Mouse (Mus musculus) limb, embryonic 14.5 days (tissue): Measurements from ENCODE around the gene Tgfbi. TPM values are rescaled to one million over a fixed set of nuclear protein-coding genes. Genes with fewer than 3 reads are reported as not detected.

Experiments used
- ATAC-seq: fragments of 200-750 bp; cut with Nextera tagmentation; 2 replicates; pipeline ENCODE4 v1.8.0; 2017; ENCODE audit warnings: low read depth, moderate number of reproducible peaks, moderate TSS enrichment; ENCODE audit not compliant: low FRiP score
- DNase-seq: peaks from one replicate; pipeline ENCODE4 v3.0.0-alpha.2; 2015; ENCODE audit warnings: low spot score
- H3K27ac ChIP-seq: fragments of 300-500 bp; sonication (generic); replicated peaks from 2 replicates; pipeline ENCODE4 v1.5.1; 2014; ENCODE audit warnings: low read depth, mild to moderate bottlenecking, low read length, moderate library complexity, mixed read lengths
- H3K27me3 ChIP-seq: fragments of 300-500 bp; sonication (generic); 2 replicates; pipeline ENCODE4 v1.6.1; 2014; ENCODE audit warnings: low read length, mixed read lengths; ENCODE audit not compliant: control insufficient read depth, insufficient read depth
- H3K36me3 ChIP-seq: fragments of 300-500 bp; sonication (generic); 2 replicates; pipeline ENCODE4 v1.6.1; 2014; ENCODE audit warnings: mild to moderate bottlenecking, low read length, moderate library complexity, mixed read lengths; ENCODE audit not compliant: control insufficient read depth, insufficient read depth
- H3K4me1 ChIP-seq: fragments of 300-500 bp; sonication (generic); 2 replicates; pipeline ENCODE4 v1.6.1; 2014; ENCODE audit warnings: antibody characterized with exemption, low read length, mixed read lengths; ENCODE audit not compliant: control insufficient read depth, insufficient read depth
- H3K4me2 ChIP-seq: fragments of 300-500 bp; sonication (generic); replicated peaks from 2 replicates; pipeline ENCODE4 v1.6.1; 2014; ENCODE audit warnings: low read depth, mild to moderate bottlenecking, low read length, moderate library complexity; ENCODE audit not compliant: severe bottlenecking
- H3K4me3 ChIP-seq: fragments of 300-500 bp; sonication (generic); replicated peaks from 2 replicates; pipeline ENCODE4 v1.5.1; 2014; ENCODE audit warnings: low read length
- H3K9ac ChIP-seq: fragments of 300-500 bp; sonication (generic); 2 replicates; pipeline ENCODE4 v1.6.1; 2014; ENCODE audit warnings: mild to moderate bottlenecking, low read depth, low read length, moderate library complexity; ENCODE audit not compliant: severe bottlenecking
- H3K9me3 ChIP-seq: fragments of 300-500 bp; sonication (generic); 2 replicates; pipeline ENCODE4 v1.6.1; 2016; ENCODE audit warnings: low read length; ENCODE audit not compliant: control insufficient read depth
- POLR2A ChIP-seq: fragments of 200-500 bp; IDR thresholded peaks from 2 replicates; pipeline ENCODE4 v1.8.0; 2012; ENCODE audit warnings: inconsistent platforms, mild to moderate bottlenecking, moderate library complexity, borderline replicate concordance; ENCODE audit not compliant: insufficient read depth, insufficient read length; ENCODE audit errors: extremely low read depth
- WGBS: fragments of 180-500 bp; shearing (Covaris S2); extraction: QIAGEN DNeasy Blood & Tissue Kit; methylation state at CpG from one replicate; pipeline ENCODE4 v1.1.7; 2014; 5-methylcytosine and 5-hydroxymethylcytosine counted together
- polyA plus RNA-seq, 2 experiments: library from polyadenylated mRNA; depleted of rRNA in 1 of 2; stranded (reverse) in 1 of 2; unstranded in 1 of 2; fragments of >200 nt; fragmentation: Nextera tagmentation in 1 of 2; extraction: Ambion mirVana in 1 of 2; gene quantifications; 2 replicates each; pipeline versions ENCODE4 v1.2.1 to v1.2.3; 2012 to 2014

Tgfbi gene
- polyA plus RNA-seq, 2 experiments, result 99.3 to 146 TPM

- no peaks in the 10 kb centered on the region for H3K9me3 ChIP-seq
- no peak overlapping the region for H3K27ac ChIP-seq
- H3K36me3 ChIP-seq, result no peaks in the 10 kb centered on the region
- no peaks in the 10 kb centered on the region for H3K27me3 ChIP-seq
- peaks cover 18% of the 10 kb centered on the region for H3K4me1 ChIP-seq
- H3K4me3 ChIP-seq, result no peak overlapping the region
- no peak overlapping the region for H3K4me2 ChIP-seq
- WGBS, result 86% methylated on average over 6 of the region's 6 CpGs
- no peak overlapping the region for H3K9ac ChIP-seq
- no peak for TF ChIP-seq POLR2A
- ATAC-seq (no peak), DNase-seq (no peak)
These were observed 36.4 kb downstream of the Tgfbi start for GRCm38 (mm10) chr13:56645744-56646143.

- DNase-seq (peak; percentile 66), ATAC-seq (peak; percentile 55; the same call in 1 of the 2 replicates)
- no peak for TF ChIP-seq POLR2A
- Histone ChIP-seq H3K9ac (no peak overlapping the region), H3K27ac (peak overlapping the region; percentile 28; the same call in 1 of the 2 replicates), H3K4me2 (no peak overlapping the region), H3K9me3 (no peaks in the 10 kb centered on the region), H3K4me3 (no peak overlapping the region), H3K27me3 (no peaks in the 10 kb centered on the region), H3K36me3 (no peaks in the 10 kb centered on the region), H3K4me1 (peaks cover 25% of the 10 kb centered on the region)
- 70% methylated on average over 10 of the region's 10 CpGs for WGBS
These were observed 38.5 kb downstream of the Tgfbi start for GRCm38 (mm10) chr13:56647597-56648405.

GRCm38 (mm10) chr13:56650020-56650419 lies 40.7 kb downstream of the Tgfbi start:
- no peak for TF ChIP-seq POLR2A
- Histone ChIP-seq H3K4me3 (no peak overlapping the region), H3K9ac (no peak overlapping the region), H3K4me2 (no peak overlapping the region), H3K27me3 (no peaks in the 10 kb centered on the region), H3K9me3 (no peaks in the 10 kb centered on the region), H3K36me3 (no peaks in the 10 kb centered on the region), H3K4me1 (peaks cover 30% of the 10 kb centered on the region), H3K27ac (no peak overlapping the region)
- no peak for DNase-seq
- no peak for ATAC-seq
- 87% methylated on average over 2 of the region's 2 CpGs for WGBS

- Histone ChIP-seq H3K4me2 (no peak overlapping the region), H3K9me3 (no peaks in the 10 kb centered on the region), H3K4me1 (peaks cover 29% of the 10 kb centered on the region), H3K27ac (no peak overlapping the region), H3K36me3 (no peaks in the 10 kb centered on the region), H3K27me3 (no peaks in the 10 kb centered on the region), H3K4me3 (no peak overlapping the region), H3K9ac (no peak overlapping the region)
- DNase-seq (no peak), ATAC-seq (no peak)
- no peak for TF ChIP-seq POLR2A
- WGBS, result 21% methylated on average over 8 of the region's 8 CpGs
These were observed 43.1 kb downstream of the Tgfbi start for GRCm38 (mm10) chr13:56652381-56652780.

- TF ChIP-seq POLR2A, result no peak
- ATAC-seq, result no peak
- H3K27ac ChIP-seq, result no peak overlapping the region
These were observed 44.9 kb downstream of the Tgfbi start for GRCm38 (mm10) chr13:56654176-56654575.

More at GRCm38 (mm10) chr13:56654176-56654575, 44.9 kb downstream of the Tgfbi start:
- no peaks in the 10 kb centered on the region for H3K9me3 ChIP-seq
- peak; percentile 38 for DNase-seq
- no peak overlapping the region for H3K4me3 ChIP-seq
- no peak overlapping the region for H3K4me2 ChIP-seq
- no peak overlapping the region for H3K9ac ChIP-seq
- no peaks in the 10 kb centered on the region for H3K27me3 ChIP-seq
- H3K36me3 ChIP-seq, result no peaks in the 10 kb centered on the region
- H3K4me1 ChIP-seq, result peaks cover 22% of the 10 kb centered on the region
- 74% methylated on average over 5 of the region's 5 CpGs for WGBS
